Mouse (Mus musculus) midbrain, embryonic 14.5 days (tissue): ENCODE measurements around the gene Rnf167. TPM values are rescaled to one million over a fixed set of nuclear protein-coding genes. Genes with fewer than 3 reads are reported as not detected.

Experiments used
- ATAC-seq: fragments of 200-750 bp; cut with Nextera tagmentation; 2 replicates; pipeline ENCODE4 v1.8.0; 2017; ENCODE audit warnings: moderate number of reproducible peaks, moderate library complexity; ENCODE audit not compliant: low FRiP score, low TSS enrichment
- DNase-seq: peaks from one replicate; pipeline ENCODE4 v3.0.0-alpha.2; 2015
- H3K27ac ChIP-seq: fragments of 300-500 bp; sonication (generic); replicated peaks from 2 replicates; pipeline ENCODE4 v1.5.1; 2014; ENCODE audit warnings: mild to moderate bottlenecking, low read depth, low read length, moderate library complexity
- H3K27me3 ChIP-seq: fragments of 300-500 bp; sonication (generic); 2 replicates; pipeline ENCODE4 v1.6.1; 2014; ENCODE audit warnings: low read length, control low read depth, mixed read lengths; ENCODE audit not compliant: control insufficient read depth, insufficient read depth
- H3K36me3 ChIP-seq: fragments of 300-500 bp; sonication (generic); 2 replicates; pipeline ENCODE4 v1.6.1; 2014; ENCODE audit warnings: low read length, control low read depth; ENCODE audit not compliant: control insufficient read depth, insufficient read depth
- H3K4me1 ChIP-seq: fragments of 300-500 bp; sonication (generic); 2 replicates; pipeline ENCODE4 v1.6.1; 2014; ENCODE audit warnings: mild to moderate bottlenecking, antibody characterized with exemption, low read length, control low read depth; ENCODE audit not compliant: control insufficient read depth, insufficient read depth
- H3K4me2 ChIP-seq: fragments of 300-500 bp; sonication (generic); 2 replicates; pipeline ENCODE4 v1.6.1; 2014; ENCODE audit warnings: mild to moderate bottlenecking, low read length, moderate library complexity
- H3K4me3 ChIP-seq: fragments of 300-500 bp; sonication (generic); replicated peaks from 2 replicates; pipeline ENCODE4 v1.5.1; 2014; ENCODE audit warnings: low read depth, low read length
- H3K9ac ChIP-seq: fragments of 300-500 bp; sonication (generic); replicated peaks from 2 replicates; pipeline ENCODE4 v1.6.1; 2014; ENCODE audit warnings: mild to moderate bottlenecking, low read length, moderate library complexity
- H3K9me3 ChIP-seq: fragments of 300-500 bp; sonication (generic); 2 replicates; pipeline ENCODE4 v1.6.1; 2016; ENCODE audit warnings: low read length, control low read depth, mixed read lengths; ENCODE audit not compliant: control insufficient read depth
- WGBS: fragments of 180-500 bp; shearing (Covaris S2); extraction: QIAGEN DNeasy Blood & Tissue Kit; methylation state at CpG from one replicate; pipeline ENCODE4 v1.1.7; 2014; 5-methylcytosine and 5-hydroxymethylcytosine counted together
- polyA plus RNA-seq: library from polyadenylated mRNA; unstranded; fragments of >200 nt; fragmentation: Nextera tagmentation; extraction: Ambion mirVana; gene quantifications from 2 replicates; pipeline ENCODE4 v1.2.1, GENCODE M21; 2014

Gene Rnf167
- polyA plus RNA-seq, 1 experiment from 2014 or later = 104 TPM

- Histone ChIP-seq H3K27me3 (no peaks in the 10 kb centered on the region), H3K4me3 (0 out of 2 replicates have a peak overlapping the region, but pooled peaks have one; percentile 65), H3K4me2 (peak overlapping the region; percentile 79; the same call in 1 of the 2 replicates), H3K36me3 (peaks cover 35% of the 10 kb centered on the region), H3K9me3 (no peaks in the 10 kb centered on the region), H3K4me1 (peaks cover 19% of the 10 kb centered on the region), H3K9ac (no peak overlapping the region), H3K27ac (0 out of 2 replicates have a peak overlapping the region, but pooled peaks have one; percentile 96)
- 84% methylated on average over 16 of the region's 16 CpGs for WGBS
- no peak for DNase-seq
- ATAC-seq = no peak
These were observed 24.5 kb downstream of the Rnf167 start for GRCm38 (mm10) chr11:70671333-70672047.

GRCm38 (mm10) chr11:70674014-70674413 is 27.0 kb downstream of the Rnf167 start:
- no peaks in the 10 kb centered on the region for H3K27me3 ChIP-seq
- WGBS = 52% methylated on average over 6 of the region's 6 CpGs
- no peak for ATAC-seq
- H3K4me3 ChIP-seq = no peak overlapping the region
- no peaks in the 10 kb centered on the region for H3K9me3 ChIP-seq
- no peak overlapping the region for H3K4me2 ChIP-seq
- H3K36me3 ChIP-seq = peaks cover 49% of the 10 kb centered on the region
- H3K9ac ChIP-seq = no peak overlapping the region
- DNase-seq = no peak
- H3K4me1 ChIP-seq = peaks cover 13% of the 10 kb centered on the region
- no peak overlapping the region for H3K27ac ChIP-seq

GRCm38 (mm10) chr11:70674501-70674900 is 27.5 kb downstream of the Rnf167 start:
- 63% methylated on average over 11 of the region's 11 CpGs for WGBS
- H3K4me2 ChIP-seq = no peak overlapping the region
- no peak overlapping the region for H3K9ac ChIP-seq
- DNase-seq (no peak), ATAC-seq (no peak)
- peaks cover 13% of the 10 kb centered on the region for H3K4me1 ChIP-seq
- H3K27me3 ChIP-seq = no peaks in the 10 kb centered on the region
- H3K4me3 ChIP-seq = no peak overlapping the region
- H3K9me3 ChIP-seq = no peaks in the 10 kb centered on the region
- H3K27ac ChIP-seq = no peak overlapping the region
- H3K36me3 ChIP-seq = peaks cover 54% of the 10 kb centered on the region

GRCm38 (mm10) chr11:70678092-70678491 is 31.1 kb downstream of the Rnf167 start:
- peaks cover 63% of the 10 kb centered on the region for H3K36me3 ChIP-seq
- H3K9ac ChIP-seq = no peak overlapping the region
- no peak overlapping the region for H3K4me2 ChIP-seq
- no peak for DNase-seq
- no peak overlapping the region for H3K4me3 ChIP-seq
- H3K27me3 ChIP-seq = no peaks in the 10 kb centered on the region
- peaks cover 10% of the 10 kb centered on the region; the same call in 1 of the 2 replicates for H3K4me1 ChIP-seq
- 82% methylated on average over 9 of the region's 9 CpGs for WGBS
- no peak overlapping the region for H3K27ac ChIP-seq
- no peaks in the 10 kb centered on the region for H3K9me3 ChIP-seq
- no peak for ATAC-seq

GRCm38 (mm10) chr11:70678576-70678975 is 31.5 kb downstream of the Rnf167 start:
- DNase-seq (no peak), ATAC-seq (no peak)
- Histone ChIP-seq H3K9ac (no peak overlapping the region), H3K4me3 (no peak overlapping the region), H3K4me1 (peaks cover 10% of the 10 kb centered on the region; the same call in 1 of the 2 replicates), H3K36me3 (peaks cover 67% of the 10 kb centered on the region), H3K4me2 (no peak overlapping the region), H3K9me3 (no peaks in the 10 kb centered on the region), H3K27me3 (no peaks in the 10 kb centered on the region), H3K27ac (no peak overlapping the region)
- 73% methylated on average over 2 of the region's 2 CpGs for WGBS

- no peak overlapping the region for H3K4me3 ChIP-seq
- H3K9me3 ChIP-seq = no peaks in the 10 kb centered on the region
- H3K36me3 ChIP-seq = peaks cover 68% of the 10 kb centered on the region
- H3K9ac ChIP-seq = no peak overlapping the region
- DNase-seq = no peak
- 96% methylated on average over 8 of the region's 8 CpGs for WGBS
- H3K4me2 ChIP-seq = no peak overlapping the region
- H3K27me3 ChIP-seq = no peaks in the 10 kb centered on the region
- no peak for ATAC-seq
- H3K4me1 ChIP-seq = peaks cover 10% of the 10 kb centered on the region; the same call in 1 of the 2 replicates
- no peak overlapping the region for H3K27ac ChIP-seq
These were observed 32.3 kb downstream of the Rnf167 start for GRCm38 (mm10) chr11:70679361-70679760.

- Histone ChIP-seq H3K4me1 (peaks cover 10% of the 10 kb centered on the region; the same call in 1 of the 2 replicates), H3K9ac (no peak overlapping the region), H3K9me3 (no peaks in the 10 kb centered on the region), H3K27me3 (no peaks in the 10 kb centered on the region), H3K27ac (no peak overlapping the region), H3K4me3 (no peak overlapping the region), H3K36me3 (peaks cover 69% of the 10 kb centered on the region), H3K4me2 (no peak overlapping the region)
- 92% methylated on average over 8 of the region's 8 CpGs for WGBS
- ATAC-seq = no peak
- DNase-seq = no peak
These were observed 32.9 kb downstream of the Rnf167 start for GRCm38 (mm10) chr11:70679894-70680293.

GRCm38 (mm10) chr11:70681170-70681569 is 34.1 kb downstream of the Rnf167 start:
- Histone ChIP-seq H3K9me3 (no peaks in the 10 kb centered on the region), H3K9ac (no peak overlapping the region), H3K27ac (peak overlapping the region; percentile 42; the same call in 1 of the 2 replicates), H3K4me1 (peaks cover 10% of the 10 kb centered on the region; the same call in 1 of the 2 replicates), H3K27me3 (no peaks in the 10 kb centered on the region), H3K4me2 (no peak overlapping the region), H3K4me3 (no peak overlapping the region), H3K36me3 (peaks cover 57% of the 10 kb centered on the region)
- ATAC-seq (0 out of 2 replicates have a peak, but pooled peaks have one; percentile 6), DNase-seq (no peak)
- WGBS = 70% methylated on average over 12 of the region's 12 CpGs
